Mouse (Mus musculus) CH12.LX (cell line): ENCODE measurements around the gene Nav1. TPM values are rescaled to one million over a fixed set of nuclear protein-coding genes. Genes with fewer than 3 reads are reported as not detected.
A peak's percentile ranks its signal among the peaks of the same experiment; 100 is the strongest.

Experiments
- DNase-seq: peaks from one replicate; pipeline ENCODE4 v3.0.0-alpha.2; 2013; ENCODE audit errors: extremely low read depth
- H3K27ac ChIP-seq: 2 replicates; pipeline ENCODE4 v1.5.1; 2012; ENCODE audit warnings: low read depth, mild to moderate bottlenecking, control low read depth, moderate library complexity; ENCODE audit not compliant: insufficient read depth
- H3K27me3 ChIP-seq: replicated peaks from 2 replicates; pipeline ENCODE3; 2012; ENCODE audit warnings: inconsistent platforms
- H3K36me3 ChIP-seq, 2 experiments: replicated peaks in 1 of 2; 2 replicates each; pipeline versions ENCODE3 to v1.6.1; 2012; ENCODE audit warnings: inconsistent platforms in 1 of 2, low read length in 1 of 2, mild to moderate bottlenecking in 1 of 2, mixed read lengths in 1 of 2, moderate library complexity in 1 of 2; ENCODE audit not compliant: control insufficient read depth in 1 of 2, insufficient read depth in 1 of 2
- H3K4me1 ChIP-seq, 2 experiments: 2 replicates each; pipeline ENCODE4 v1.6.1; 2012; ENCODE audit warnings: inconsistent platforms in 1 of 2, moderate library complexity in 1 of 2; ENCODE audit not compliant: insufficient read depth in 2 of 2, control insufficient read depth in 1 of 2
- H3K4me2 ChIP-seq: 2 replicates; pipeline ENCODE4 v1.6.1; 2012; ENCODE audit warnings: low read depth, mild to moderate bottlenecking, control low read depth; ENCODE audit not compliant: poor library complexity, insufficient read depth, severe bottlenecking
- H3K4me3 ChIP-seq, 3 experiments: fragments of 150-350 bp in 1 of 3; sonication (generic) in 1 of 3; replicated peaks in 1 of 3; 2 replicates each; pipeline versions ENCODE3 to v1.5.1; 2011 to 2012; ENCODE audit warnings: low read depth in 2 of 3, low read length in 2 of 3, mild to moderate bottlenecking in 2 of 3, moderate library complexity in 2 of 3, control low read depth in 1 of 3, improper control_type of control experiment in 1 of 3, inconsistent platforms in 1 of 3, mixed read lengths in 1 of 3; ENCODE audit not compliant: poor library complexity in 1 of 3
- H3K79me2 ChIP-seq: replicated peaks from 2 replicates; pipeline ENCODE4 v1.6.1; 2012; ENCODE audit warnings: mild to moderate bottlenecking, moderate library complexity; ENCODE audit not compliant: control insufficient read depth, poor library complexity, insufficient read depth, severe bottlenecking; ENCODE audit errors: extremely low read depth
- H3K9ac ChIP-seq: 2 replicates; pipeline ENCODE4 v1.6.1; 2012; ENCODE audit warnings: low read depth, mild to moderate bottlenecking, control low read depth, moderate library complexity; ENCODE audit not compliant: insufficient read depth
- H3K9me3 ChIP-seq: replicated peaks from 2 replicates; pipeline ENCODE3; 2012; ENCODE audit warnings: low read length, inconsistent platforms, mixed read lengths
- BHLHE40 ChIP-seq: IDR thresholded peaks from 2 replicates; pipeline ENCODE4 v1.6.1; 2011; ENCODE audit warnings: mild to moderate bottlenecking, low read depth, low read length, improper control_type of control experiment
- CHD1 ChIP-seq: IDR thresholded peaks from 2 replicates; pipeline ENCODE4 v1.6.1; 2012; ENCODE audit warnings: low read depth, low read length, improper control_type of control experiment, inconsistent platforms
- CHD2 ChIP-seq: IDR thresholded peaks from 2 replicates; pipeline ENCODE4 v1.6.1; 2011; ENCODE audit warnings: low read length, improper control_type of control experiment
- CTCF ChIP-seq, 2 experiments: IDR thresholded peaks in 1 of 2; conservative IDR thresholded peaks in 1 of 2; 2 replicates each; pipeline ENCODE4 v1.5.1; 2011 to 2012; ENCODE audit warnings: low read depth in 2 of 2, low read length in 2 of 2, improper control_type of control experiment in 1 of 2, inconsistent platforms in 1 of 2, mild to moderate bottlenecking in 1 of 2, moderate library complexity in 1 of 2
- E2F4 ChIP-seq: IDR thresholded peaks from 2 replicates; pipeline ENCODE4 v1.6.1; 2011; ENCODE audit warnings: low read depth, low read length, improper control_type of control experiment; ENCODE audit not compliant: insufficient replicate concordance
- EP300 ChIP-seq: IDR thresholded peaks from 2 replicates; pipeline ENCODE4 v1.6.1; 2011; ENCODE audit warnings: low read length, improper control_type of control experiment
- ETS1 ChIP-seq: conservative IDR thresholded peaks from 2 replicates; pipeline ENCODE4 v1.6.1; 2012; ENCODE audit warnings: low read depth, mild to moderate bottlenecking, inconsistent platforms, low read length, improper control_type of control experiment, moderate library complexity
- IRF4 ChIP-seq: IDR thresholded peaks from 2 replicates; pipeline ENCODE4 v1.6.1; 2014; ENCODE audit warnings: low read depth, mild to moderate bottlenecking, inconsistent platforms, low read length, improper control_type of control experiment
- JUN ChIP-seq: IDR thresholded peaks from 2 replicates; pipeline ENCODE4 v1.6.1; 2011; ENCODE audit warnings: low read depth, mild to moderate bottlenecking, low read length, improper control_type of control experiment, moderate library complexity; ENCODE audit not compliant: insufficient read depth
- KAT2A ChIP-seq: IDR thresholded peaks from 2 replicates; pipeline ENCODE4 v1.6.1; 2012; ENCODE audit warnings: low read length, improper control_type of control experiment, inconsistent platforms; ENCODE audit not compliant: insufficient replicate concordance
- MAFK ChIP-seq: IDR thresholded peaks from 2 replicates; pipeline ENCODE4 v1.6.1; 2011; ENCODE audit warnings: low read length, improper control_type of control experiment; ENCODE audit not compliant: insufficient replicate concordance
- MAX ChIP-seq: IDR thresholded peaks from 2 replicates; pipeline ENCODE4 v1.6.1; 2011; ENCODE audit warnings: low read length, improper control_type of control experiment
- MAZ ChIP-seq: IDR thresholded peaks from 2 replicates; pipeline ENCODE4 v1.6.1; 2012; ENCODE audit warnings: low read depth, mild to moderate bottlenecking, inconsistent platforms, low read length, improper control_type of control experiment, moderate library complexity
- MEF2A ChIP-seq: IDR thresholded peaks from 2 replicates; pipeline ENCODE4 v1.6.1; 2014; ENCODE audit warnings: low read depth, mild to moderate bottlenecking, inconsistent platforms, low read length, improper control_type of control experiment, borderline replicate concordance
- NRF1 ChIP-seq: IDR thresholded peaks from 2 replicates; pipeline ENCODE4 v1.6.1; 2014; ENCODE audit warnings: low read depth, mild to moderate bottlenecking, inconsistent platforms, low read length, improper control_type of control experiment, moderate library complexity
- POLR2A ChIP-seq: IDR thresholded peaks from 2 replicates; pipeline ENCODE4 v1.6.1; 2011; ENCODE audit warnings: low read depth, mild to moderate bottlenecking, improper control_type of control experiment, low read length
- RAD21 ChIP-seq: IDR thresholded peaks from 2 replicates; pipeline ENCODE4 v1.6.1; 2011; ENCODE audit warnings: low read depth, mild to moderate bottlenecking, low read length, improper control_type of control experiment, moderate library complexity
- SIN3A ChIP-seq: IDR thresholded peaks from 2 replicates; pipeline ENCODE4 v1.6.1; 2012; ENCODE audit warnings: low read length, improper control_type of control experiment, inconsistent platforms
- SMC3 ChIP-seq: IDR thresholded peaks from 2 replicates; pipeline ENCODE4 v1.6.1; 2011; ENCODE audit warnings: low read depth, low read length, improper control_type of control experiment
- TCF12 ChIP-seq: IDR thresholded peaks from 2 replicates; pipeline ENCODE4 v1.6.1; 2014; ENCODE audit warnings: low read depth, mild to moderate bottlenecking, inconsistent platforms, low read length, improper control_type of control experiment
- USF2 ChIP-seq: conservative IDR thresholded peaks from 2 replicates; pipeline ENCODE4 v1.6.1; 2011; ENCODE audit warnings: low read depth, low read length, improper control_type of control experiment
- dilution Hi-C: fragments of 300-500 bp; cut with MboI; formaldehyde crosslinking; loops from 2 replicates; pipeline ENCODE4 v1.14.3; 2020; ENCODE audit warnings: low sequenced_read_pairs; ENCODE audit not compliant: extremely low pct_unique_long_range_greater_than_20kb, extremely low pct_ligation_motif_present
- in situ Hi-C: fragments of 300-500 bp; cut with MboI; formaldehyde crosslinking; loops from 3 replicates; pipeline ENCODE4 v1.14.3; 2019; ENCODE audit warnings: low sequenced_read_pairs, low pct_ligation_motif_present, low pct_unique_long_range_greater_than_20kb, mixed read lengths
- polyA plus RNA-seq: library from polyadenylated mRNA; unstranded; fragments of >175 nt; gene quantifications from 2 replicates; pipeline ENCODE4 v1.2.1, GENCODE M21; 2012; ENCODE audit warnings: low read depth; ENCODE audit not compliant: insufficient read length
- total RNA-seq, 2 experiments: library from RNA; depleted of rRNA; stranded (reverse); fragments of 300-350 nt in 1 of 2; fragments of >200 nt in 1 of 2; gene quantifications; 2 replicates each; pipeline ENCODE4 v1.2.3; 2012 to 2014

The Nav1 gene
- total and polyA plus RNA-seq, 3 experiments, result 0.21 to 0.56 TPM; not detected in 1

DNA sequence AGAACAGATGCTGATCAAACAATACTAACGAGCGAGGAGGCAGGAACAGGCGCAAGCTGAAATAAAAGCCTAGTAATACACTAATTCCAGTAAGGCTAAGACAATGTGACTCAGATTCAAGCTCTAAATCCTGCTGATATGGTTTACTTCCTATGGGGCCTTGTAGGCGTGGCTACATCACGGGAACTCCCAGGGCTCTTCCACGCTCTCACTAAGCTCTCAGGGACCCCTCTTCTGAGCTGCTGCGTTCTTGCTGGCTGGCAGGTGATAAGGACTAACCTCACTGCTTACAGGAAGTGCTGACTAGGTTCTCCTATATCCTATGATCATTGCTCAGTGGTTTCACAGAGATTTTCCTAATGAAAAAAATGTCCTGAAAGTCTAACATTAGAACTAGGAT is 201.7 kb downstream of the Nav1 start:
- TF ChIP-seq E2F4 (no peak), CHD2 (no peak), BHLHE40 (no peak), EP300 (no peak), POLR2A (no peak), JUN (no peak), CHD1 (no peak), MAX (no peak), ETS1 (no peak), SIN3A (no peak), KAT2A (no peak), MAZ (no peak), TCF12 (no peak), MEF2A (no peak), NRF1 (no peak), USF2 (no peak), RAD21 (no peak)
- H3K4me1 ChIP-seq, result peaks cover 0 to 10% of the 10 kb centered on the region in 2 experiments; a peak in 2 of 4 replicates
- no peaks in the 10 kb centered on the region for H3K9me3 ChIP-seq
- DNase-seq, result no peak
- peaks cover 68 to 95% of the 10 kb centered on the region in 2 experiments for H3K36me3 ChIP-seq
- no peak overlapping the region for H3K27ac ChIP-seq
- dilution Hi-C loops, result no loop called here
- H3K4me2 ChIP-seq, result no peak overlapping the region
- H3K9ac ChIP-seq, result no peak overlapping the region
- H3K4me3 ChIP-seq, result no peak overlapping the region
- H3K27me3 ChIP-seq, result no peaks in the 10 kb centered on the region
- H3K79me2 ChIP-seq, result no peaks in the 10 kb centered on the region
- in situ Hi-C loops, result no loop called here

GRCm38 (mm10) chr1:135401452-135402110 is 205.5 kb downstream of the Nav1 start:
- no peaks in the 10 kb centered on the region for H3K9me3 ChIP-seq
- H3K27ac ChIP-seq, result no peak overlapping the region
- no peaks in the 10 kb centered on the region for H3K79me2 ChIP-seq
- dilution Hi-C loops, result no loop called here
- peaks cover 7 to 28% of the 10 kb centered on the region in 2 experiments; a peak in 3 of 4 replicates for H3K4me1 ChIP-seq
- no peak for DNase-seq
- TF ChIP-seq IRF4 (no peak), RAD21 (peak; percentile 26), MAFK (no peak), POLR2A (no peak), CTCF (conservative IDR thresholded peaks at IDR 0.05 in 1 of 2, IDR thresholded peaks at IDR 0.05 in 1 of 2; ENCODE audit: low read depth in 2 of 2, low read length in 2 of 2) (peak in 1 of 2 experiments; percentile 45; a peak in 2 of 4 replicates), SMC3 (peak; percentile 17; the same call in 1 of the 2 replicates)
- in situ Hi-C loops, result no loop called here
- H3K9ac ChIP-seq, result no peak overlapping the region
- H3K27me3 ChIP-seq, result no peaks in the 10 kb centered on the region
- no peak overlapping the region for H3K4me3 ChIP-seq
- H3K36me3 ChIP-seq, result peaks cover 46 to 89% of the 10 kb centered on the region in 2 experiments
- H3K4me2 ChIP-seq, result no peak overlapping the region
